Comparison of ENCODE assay signal across 10 mouse cellular contexts in the genomic region with DNA sequence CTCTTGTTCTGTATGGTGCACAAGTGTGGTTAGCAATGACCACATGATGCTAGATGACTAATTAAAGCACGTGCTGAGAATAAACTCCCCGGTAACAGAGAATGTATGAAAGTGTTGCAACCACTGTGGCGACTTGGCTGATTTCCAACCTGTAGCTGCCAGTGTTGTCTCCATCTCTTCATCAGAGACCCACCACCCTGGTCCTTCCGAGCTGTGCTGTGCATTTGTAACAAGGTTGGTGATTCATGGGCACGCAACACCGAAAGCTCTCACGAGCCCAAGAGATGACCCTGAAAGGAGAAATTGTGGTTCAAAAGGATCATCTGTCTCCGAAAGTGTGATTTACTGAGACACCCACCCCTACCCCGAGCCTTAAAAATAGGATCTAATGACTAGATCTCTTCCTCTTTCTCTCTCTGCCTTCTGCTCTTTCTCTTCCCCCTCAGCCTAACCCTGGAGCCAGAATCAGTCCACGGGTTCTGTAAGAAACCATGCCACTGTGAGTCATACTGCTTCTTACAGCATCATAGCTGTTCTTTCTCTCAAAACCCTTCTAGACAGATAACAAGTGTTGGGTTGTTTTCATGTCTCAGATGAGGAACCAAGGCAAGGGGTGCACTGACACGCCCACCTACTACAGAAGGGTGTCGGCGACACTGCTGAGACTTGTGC.
DNase-seq lines count a peak whose midpoint lies in the region; ATAC-seq lines count a peak whose summit lies in the region.
"Had no signal": no experiment of that assay in that cellular context is flagged by ENCODE, and none has a peak within 500 bp of the region (broad histone marks: within the 10 kb centered on the region; RNA-seq: fewer than 3 reads in every experiment).

No protein-coding gene starts in this region.

- no peak overlapping the region for H3K27ac ChIP-seq in heart, embryonic 10.5 days
- H3K27ac ChIP-seq in liver, embryonic 15.5 days (replicated peaks): no peak overlapping the region
- no peak overlapping the region for H3K27ac ChIP-seq in forebrain, embryonic 13.5 days
- H3K27ac ChIP-seq: limb, embryonic 15.5 days had no signal

- no peaks in the 10 kb centered on the region for H3K27me3 ChIP-seq in heart, embryonic 10.5 days (ENCODE audit: insufficient read depth, poor library complexity, severe bottlenecking)
- no peaks in the 10 kb centered on the region for H3K27me3 ChIP-seq in liver, embryonic 15.5 days
- no peaks in the 10 kb centered on the region for H3K27me3 ChIP-seq in forebrain, embryonic 13.5 days
- H3K27me3 ChIP-seq: limb, embryonic 15.5 days had no signal

- H3K4me1 ChIP-seq in heart, embryonic 10.5 days: peaks cover 12% of the 10 kb centered on the region
- no peaks in the 10 kb centered on the region for H3K4me1 ChIP-seq in liver, embryonic 15.5 days (replicated peaks)
- H3K4me1 ChIP-seq in forebrain, embryonic 13.5 days: peaks cover 46% of the 10 kb centered on the region
- H3K4me1 ChIP-seq: limb, embryonic 15.5 days had no signal

- WGBS in heart, embryonic 10.5 days: 82% methylated on average over 13 of the region's 13 CpGs
- 29% methylated on average over 13 of the region's 13 CpGs for WGBS in liver, embryonic 15.5 days (ENCODE audit: insufficient replicate concordance)
- 71% methylated on average over 13 of the region's 13 CpGs for WGBS in forebrain, embryonic 13.5 days

- H3K4me3 ChIP-seq in heart, embryonic 10.5 days: no peak overlapping the region
- H3K4me3 ChIP-seq in liver, embryonic 15.5 days (replicated peaks): no peak overlapping the region
- no peak overlapping the region for H3K4me3 ChIP-seq in forebrain, embryonic 13.5 days
- H3K4me3 ChIP-seq: limb, embryonic 15.5 days had no signal

- no peak overlapping the region for H3K4me2 ChIP-seq in liver, embryonic 15.5 days
- no peak overlapping the region for H3K4me2 ChIP-seq in forebrain, embryonic 13.5 days
- H3K4me2 ChIP-seq: limb, embryonic 15.5 days had no signal

- DNase-seq in heart, adult 11 months: peak; percentile 96
- no peak for DNase-seq in heart, embryonic 10.5 days (ENCODE audit: low spot score)
- DNase-seq in right cerebral cortex, postnatal 4 days: peak; percentile 29
- DNase-seq in right cerebral cortex, postnatal 25 days: no peak
- peak; percentile 27 for DNase-seq in thymus, postnatal 0 days (ENCODE audit: low spot score)
- DNase-seq in urinary bladder, postnatal 14 days (ENCODE audit: low spot score): no peak

- no peak overlapping the region for H3K9ac ChIP-seq in liver, embryonic 15.5 days
- H3K9ac ChIP-seq in forebrain, embryonic 13.5 days: no peak overlapping the region
- H3K9ac ChIP-seq: limb, embryonic 15.5 days had no signal

- no peaks in the 10 kb centered on the region for H3K36me3 ChIP-seq in heart, embryonic 10.5 days
- no peaks in the 10 kb centered on the region for H3K36me3 ChIP-seq in liver, embryonic 15.5 days (replicated peaks)
- H3K36me3 ChIP-seq in forebrain, embryonic 13.5 days (ENCODE audit: poor library complexity, severe bottlenecking): no peaks in the 10 kb centered on the region
- H3K36me3 ChIP-seq: G1E; limb, embryonic 15.5 days had no signal

- peak; percentile 63 for ATAC-seq in liver, embryonic 15.5 days (ENCODE audit: insufficient read depth)
- ATAC-seq in forebrain, embryonic 13.5 days: no peak

- no peaks in the 10 kb centered on the region for H3K9me3 ChIP-seq in heart, embryonic 10.5 days
- no peaks in the 10 kb centered on the region for H3K9me3 ChIP-seq in liver, embryonic 15.5 days (replicated peaks)
- no peaks in the 10 kb centered on the region for H3K9me3 ChIP-seq in forebrain, embryonic 13.5 days (replicated peaks)
- H3K9me3 ChIP-seq: limb, embryonic 15.5 days had no signal

Comparison
In these comparisons a context has a peak if more than half of its experiments do, and no peak if none do; other contexts are left out.
1. DNase-seq: peak in heart, adult 11 months (single experiment), right cerebral cortex, postnatal 4 days (single experiment) and thymus, postnatal 0 days (single experiment); none in heart, embryonic 10.5 days (single experiment), right cerebral cortex, postnatal 25 days (single experiment) and urinary bladder, postnatal 14 days (single experiment).